Mouse (Mus musculus): ENCODE measurements around the gene Nfkbiz. TPM values are rescaled to one million over a fixed set of nuclear protein-coding genes. Genes with fewer than 3 reads are reported as not detected.
"Not testable (repeated sequence)": the region's sequence is repeated elsewhere in the genome, so short reads cannot be mapped to it uniquely, and the experiment has no call there.

Gene Nfkbiz
- polyA plus RNA-seq (2015; fragmentation: Nextera tagmentation; extraction: Ambion mirVana), result 0.89 and 0.98 TPM in 2 replicates

- peaks cover 4% of the 10 kb centered on the region for H3K36me3 ChIP-seq
- under 1% methylated on average over 40 of the region's 40 CpGs for WGBS
Observed at GRCm38 (mm10) chr16:55838510-55839474, at the start of gene Nfkbiz. Gene Nfkbiz (minus strand): TSS chr16:55838899.

DNA sequence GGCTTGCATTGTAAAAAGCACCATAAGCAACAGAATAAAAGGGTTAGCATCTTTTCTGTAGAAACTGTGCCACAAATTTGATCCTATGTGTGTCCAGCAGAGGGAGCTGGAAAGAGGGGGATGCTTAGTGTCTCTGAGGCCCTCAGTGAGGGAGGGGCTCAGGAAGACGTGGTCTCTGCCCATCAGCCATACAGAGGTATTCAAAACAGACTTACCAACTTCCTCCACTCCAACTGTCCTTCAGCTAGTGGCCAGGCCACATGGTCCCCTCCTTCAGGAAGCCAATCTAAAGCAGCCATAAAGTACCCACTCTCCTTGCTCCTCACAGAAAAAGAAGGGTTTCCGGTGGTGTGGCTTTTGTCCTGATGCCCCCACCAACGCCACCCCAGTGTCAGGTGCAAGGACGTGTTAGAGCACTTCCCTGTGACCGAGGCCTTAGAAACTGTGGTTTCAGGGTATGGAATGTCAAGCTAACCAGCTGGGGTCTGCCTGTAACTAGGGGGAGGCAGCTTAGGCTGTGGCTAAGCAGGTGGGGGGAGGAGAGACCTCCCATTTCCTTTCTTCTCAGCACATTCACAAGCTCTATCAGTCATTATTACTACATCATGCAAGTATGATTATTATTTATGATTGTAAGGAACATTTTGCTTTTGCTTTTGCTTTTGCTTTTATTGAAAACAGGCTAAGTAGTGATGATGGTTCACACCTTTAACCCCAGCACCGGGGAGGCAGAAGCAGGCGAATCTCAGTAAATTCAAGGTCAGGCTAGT is 49.3 kb upstream of the Nfkbiz start:
- no peak overlapping the region for H3K4me2 ChIP-seq (replicated peaks)
- H3K9ac ChIP-seq (replicated peaks), result no peak overlapping the region
- 0 out of 2 replicates have a peak, but pooled peaks have one; percentile 59 for ATAC-seq
- H3K27me3 ChIP-seq, result no peaks in the 10 kb centered on the region
- peaks cover 31% of the 10 kb centered on the region for H3K36me3 ChIP-seq
- no peaks in the 10 kb centered on the region for H3K9me3 ChIP-seq
- H3K27ac ChIP-seq, result no peak overlapping the region
- H3K4me1 ChIP-seq (replicated peaks), result no peaks in the 10 kb centered on the region
- WGBS, result 61% methylated on average over 7 of the region's 7 CpGs
- H3K4me3 ChIP-seq (replicated peaks), result no peak overlapping the region

More at GRCm38 (mm10) chr16:55838510-55839474, at the start of gene Nfkbiz:
- Histone ChIP-seq H3K27ac (peak within 1 kb of the TSS; percentile 61; the same call in 1 of the 2 replicates), H3K4me2 (replicated peaks) (peak within 1 kb of the TSS; percentile 69), H3K27me3 (no peaks in the 10 kb centered on the region), H3K4me3 (replicated peaks) (peak within 1 kb of the TSS; percentile 61), H3K4me1 (replicated peaks) (peaks cover 3% of the 10 kb centered on the region; the same call in 1 of the 2 replicates), H3K9me3 (no peaks in the 10 kb centered on the region), H3K9ac (replicated peaks) (peak within 1 kb of the TSS; percentile 74)
- peak; percentile 97 for ATAC-seq

DNA sequence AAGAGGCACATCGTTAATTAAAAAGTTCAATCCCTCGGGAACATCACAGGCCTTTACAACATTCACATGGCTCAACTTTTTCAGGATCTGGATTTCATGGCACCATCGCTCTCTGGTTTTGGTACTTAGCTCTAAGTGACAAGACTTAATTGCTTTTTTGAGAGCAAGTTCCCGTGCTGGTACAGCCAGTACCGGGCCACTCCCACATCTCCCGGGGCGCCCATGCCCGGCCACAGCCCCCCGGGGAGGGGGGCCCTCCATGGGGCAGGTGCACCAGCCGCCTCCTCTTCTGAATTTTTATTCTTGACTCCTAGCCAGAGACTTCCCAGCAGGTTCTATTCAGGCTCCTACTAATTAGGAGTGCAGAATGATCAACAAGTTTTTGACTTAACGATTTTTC is 45.5 kb upstream of the Nfkbiz start:
- Histone ChIP-seq H3K27ac (no peak overlapping the region), H3K9me3 (no peaks in the 10 kb centered on the region), H3K27me3 (no peaks in the 10 kb centered on the region), H3K4me1 (replicated peaks) (no peaks in the 10 kb centered on the region), H3K36me3 (peaks cover 22% of the 10 kb centered on the region), H3K9ac (replicated peaks) (no peak overlapping the region), H3K4me3 (replicated peaks) (no peak overlapping the region), H3K4me2 (replicated peaks) (no peak overlapping the region)
- ATAC-seq, result no peak
- WGBS, result 77% methylated on average over 11 of the region's 11 CpGs

DNA sequence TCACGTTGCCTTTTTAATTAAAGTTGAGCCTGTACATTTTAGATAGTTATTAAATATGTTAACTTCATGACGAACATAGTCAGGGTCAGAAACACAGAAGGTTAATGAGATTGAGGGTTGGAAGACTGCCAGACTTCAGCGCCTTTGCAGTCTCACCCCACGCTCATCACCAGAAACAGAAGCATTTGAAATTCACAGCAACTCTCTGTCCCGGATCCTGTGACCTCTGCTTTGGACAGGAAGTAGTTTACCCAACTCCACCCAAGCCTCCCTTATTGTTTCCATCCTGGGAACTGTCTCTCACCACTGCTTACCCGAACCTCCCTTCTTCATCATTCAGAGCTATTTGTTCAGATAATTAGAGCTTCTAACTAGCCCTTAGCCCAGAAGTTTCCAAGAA is 37.3 kb upstream of the Nfkbiz start:
- H3K27me3 ChIP-seq, result no peaks in the 10 kb centered on the region
- ATAC-seq, result no peak
- no peak overlapping the region for H3K27ac ChIP-seq
- no peaks in the 10 kb centered on the region for H3K4me1 ChIP-seq (replicated peaks)
- H3K4me2 ChIP-seq (replicated peaks), result no peak overlapping the region
- no peak overlapping the region for H3K4me3 ChIP-seq (replicated peaks)
- H3K36me3 ChIP-seq, result peaks cover 4% of the 10 kb centered on the region; the same call in 1 of the 2 replicates
- 0 out of 2 replicates have a peak, but pooled peaks cover 3% of the 10 kb centered on the region for H3K9me3 ChIP-seq
- 80% methylated on average over 6 of the region's 6 CpGs for WGBS
- H3K9ac ChIP-seq (replicated peaks), result no peak overlapping the region

DNA sequence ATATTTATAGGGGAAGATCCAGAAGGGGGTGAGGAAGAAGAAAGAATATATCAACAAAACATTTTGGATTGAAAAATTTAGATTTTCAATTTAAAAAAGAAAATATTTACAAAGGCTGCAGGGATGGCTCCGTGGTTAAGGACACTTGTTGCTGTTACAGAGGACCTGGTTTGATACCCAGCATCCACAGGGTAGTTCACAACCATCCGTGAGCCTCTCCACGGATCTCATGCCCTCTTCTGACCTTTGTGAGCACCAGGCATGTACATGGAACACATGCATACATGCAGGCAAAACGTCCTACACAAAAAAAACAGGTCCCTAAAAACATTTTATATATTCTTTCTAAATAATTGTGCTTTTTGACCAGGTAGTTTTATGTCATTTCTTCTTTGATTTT is 25.1 kb upstream of the Nfkbiz start:
- no peak overlapping the region for H3K9ac ChIP-seq (replicated peaks)
- H3K4me1 ChIP-seq (replicated peaks), result no peaks in the 10 kb centered on the region
- H3K4me2 ChIP-seq (replicated peaks), result no peak overlapping the region
- H3K9me3 ChIP-seq, result no peaks in the 10 kb centered on the region
- ATAC-seq, result no peak
- H3K36me3 ChIP-seq, result peaks cover 15% of the 10 kb centered on the region
- no peak overlapping the region for H3K27ac ChIP-seq
- WGBS, result 70% methylated on average over 4 of the region's 4 CpGs
- no peak overlapping the region for H3K4me3 ChIP-seq (replicated peaks)
- H3K27me3 ChIP-seq, result no peaks in the 10 kb centered on the region

DNA sequence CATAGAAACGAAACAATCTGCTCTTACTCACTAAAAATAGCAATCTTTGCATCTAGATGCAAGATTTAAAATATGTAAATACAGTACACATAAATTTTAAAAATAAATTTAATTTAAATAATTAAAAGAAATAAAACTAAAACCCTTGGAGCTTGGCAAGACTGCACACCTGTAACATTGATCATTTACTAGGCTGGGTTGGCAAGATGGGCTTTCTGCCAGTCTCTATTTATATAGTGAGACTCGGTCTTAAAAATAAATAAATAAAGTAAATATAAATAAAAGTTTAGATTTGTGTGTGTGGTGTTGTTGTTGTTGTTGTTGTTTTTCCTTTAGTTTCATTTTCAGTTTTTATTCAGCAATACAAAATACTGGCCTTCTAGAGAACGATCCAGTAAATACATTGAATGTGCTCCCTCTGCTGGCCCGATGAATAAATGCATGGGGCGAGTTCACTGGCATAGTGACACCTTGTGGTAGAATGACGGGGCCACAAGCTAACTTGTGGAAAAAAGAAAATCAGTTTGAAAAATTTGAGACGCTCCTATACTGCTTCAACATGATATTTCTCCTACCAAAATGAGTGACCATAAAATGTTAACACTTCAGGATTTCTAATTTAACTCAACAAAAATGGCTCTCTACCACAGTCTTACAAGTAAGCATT is 24.6 kb upstream of the Nfkbiz start:
- no peaks in the 10 kb centered on the region for H3K27me3 ChIP-seq
- no peak overlapping the region for H3K4me3 ChIP-seq (replicated peaks)
- no peak overlapping the region for H3K9ac ChIP-seq (replicated peaks)
- no peak overlapping the region for H3K27ac ChIP-seq
- no peak overlapping the region for H3K4me2 ChIP-seq (replicated peaks)
- 30% methylated on average over 7 of the region's 7 CpGs for WGBS
- ATAC-seq, result peak; percentile 65
- H3K9me3 ChIP-seq, result no peaks in the 10 kb centered on the region
- no peaks in the 10 kb centered on the region for H3K4me1 ChIP-seq (replicated peaks)
- peaks cover 19% of the 10 kb centered on the region for H3K36me3 ChIP-seq

DNA sequence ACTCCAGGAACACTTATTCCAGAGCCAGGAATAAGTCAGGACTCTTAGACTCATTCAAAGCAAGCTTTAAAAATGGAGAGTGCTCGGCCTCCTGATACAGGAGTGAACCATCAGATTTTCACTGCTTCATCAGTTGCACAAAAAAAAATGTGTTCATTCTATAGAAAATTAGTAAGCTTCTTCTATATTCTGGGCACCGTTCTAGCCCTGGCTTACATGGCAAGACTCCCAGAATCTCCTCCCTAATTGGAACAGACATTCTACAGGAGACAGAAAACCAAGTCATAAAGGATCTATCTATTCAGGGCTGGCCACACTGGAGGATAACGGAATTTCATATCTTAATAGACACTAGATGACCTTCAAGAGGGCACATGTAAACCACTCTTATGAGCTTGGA is 22.4 kb upstream of the Nfkbiz start:
- no peak for ATAC-seq
- Histone ChIP-seq H3K27me3 (no peaks in the 10 kb centered on the region), H3K9ac (replicated peaks) (no peak overlapping the region), H3K4me1 (replicated peaks) (no peaks in the 10 kb centered on the region), H3K9me3 (no peaks in the 10 kb centered on the region), H3K27ac (no peak overlapping the region), H3K4me3 (replicated peaks) (no peak overlapping the region), H3K36me3 (peaks cover 21% of the 10 kb centered on the region), H3K4me2 (replicated peaks) (no peak overlapping the region)
- WGBS, result 92% methylated on average over 3 of the region's 3 CpGs

GRCm38 (mm10) chr16:55859421-55859820 is 20.7 kb upstream of the Nfkbiz start:
- not testable (repeated sequence) for ATAC-seq; H3K9ac ChIP-seq (replicated peaks); H3K27ac ChIP-seq; H3K4me2 ChIP-seq (replicated peaks); H3K4me3 ChIP-seq (replicated peaks); H3K4me1 ChIP-seq (replicated peaks); H3K9me3 ChIP-seq; H3K27me3 ChIP-seq
- 93% methylated on average over 4 of the region's 4 CpGs for WGBS
- peaks cover 15% of the 10 kb centered on the region for H3K36me3 ChIP-seq

- H3K4me1 ChIP-seq (replicated peaks), result no peaks in the 10 kb centered on the region
- H3K9me3 ChIP-seq, result no peaks in the 10 kb centered on the region
- H3K4me3 ChIP-seq (replicated peaks), result no peak overlapping the region
- H3K27me3 ChIP-seq, result no peaks in the 10 kb centered on the region
- ATAC-seq, result peak; percentile 57; the same call in 1 of the 2 replicates
- no peak overlapping the region for H3K9ac ChIP-seq (replicated peaks)
- peaks cover 15% of the 10 kb centered on the region for H3K36me3 ChIP-seq
- H3K4me2 ChIP-seq (replicated peaks), result no peak overlapping the region
- no peak overlapping the region for H3K27ac ChIP-seq
- WGBS, result 65% methylated on average over 6 of the region's 6 CpGs
Observed at GRCm38 (mm10) chr16:55858465-55858864, 19.8 kb upstream of the Nfkbiz start.

- 57% methylated on average over 19 of the region's 19 CpGs for whole genome bisulfite sequencing
- peak; percentile 87 for ATAC-seq
Observed at GRCm38 (mm10) chr16:55852943-55853727, 14.4 kb upstream of the Nfkbiz start.

GRCm38 (mm10) chr16:55852515-55852914 is 13.8 kb upstream of the Nfkbiz start:
- Histone ChIP-seq H3K36me3 (peaks cover 14% of the 10 kb centered on the region; the same call in 1 of the 2 replicates), H3K4me2 (replicated peaks) (no peak overlapping the region), H3K27me3 (no peaks in the 10 kb centered on the region), H3K4me1 (replicated peaks) (no peaks in the 10 kb centered on the region), H3K4me3 (replicated peaks) (no peak overlapping the region), H3K9ac (replicated peaks) (no peak overlapping the region), H3K27ac (no peak overlapping the region), H3K9me3 (no peaks in the 10 kb centered on the region)
- ATAC-seq, result peak; percentile 60; the same call in 1 of the 2 replicates
- 36% methylated on average over 4 of the region's 4 CpGs for WGBS

More at GRCm38 (mm10) chr16:55852943-55853727, 14.4 kb upstream of the Nfkbiz start:
- no peak overlapping the region for H3K4me3 ChIP-seq (replicated peaks)
- H3K9me3 ChIP-seq, result no peaks in the 10 kb centered on the region
- no peak overlapping the region for H3K27ac ChIP-seq
- no peak overlapping the region for H3K9ac ChIP-seq (replicated peaks)
- peaks cover 14% of the 10 kb centered on the region; the same call in 1 of the 2 replicates for H3K36me3 ChIP-seq
- no peaks in the 10 kb centered on the region for H3K27me3 ChIP-seq
- H3K4me2 ChIP-seq (replicated peaks), result no peak overlapping the region
- H3K4me1 ChIP-seq (replicated peaks), result no peaks in the 10 kb centered on the region

Measured in midbrain, embryonic 13.5 days (tissue).